Mouse (Mus musculus): ENCODE measurements around the gene Plekhh1. TPM values are rescaled to one million over a fixed set of nuclear protein-coding genes. Genes with fewer than 3 reads are reported as not detected.

Gene Plekhh1
- 0.06 and 0.13 TPM in 2 replicates for polyA plus RNA-seq (2015; fragmentation: Nextera tagmentation; extraction: Ambion mirVana)

GRCm38 (mm10) chr12:79028911-79029861 lies at the start of gene Plekhh1:
Gene Plekhh1, plus strand, starts transcription at chr12:79029163.
- Histone ChIP-seq H3K4me2 (peak within 1 kb of the TSS; percentile 78), H3K9me3 (replicated peaks) (no peaks in the 10 kb centered on the region), H3K36me3 (replicated peaks) (no peaks in the 10 kb centered on the region), H3K27me3 (peaks cover 60% of the 10 kb centered on the region), H3K9ac (peak within 1 kb of the TSS; percentile 35; the same call in 1 of the 2 replicates), H3K4me3 (replicated peaks) (peak within 1 kb of the TSS; percentile 61), H3K4me1 (replicated peaks) (no peaks in the 10 kb centered on the region), H3K27ac (replicated peaks) (no peak within 1 kb of the TSS)
- peak; percentile 34; the same call in 1 of the 2 replicates for ATAC-seq (ENCODE audit: insufficient read depth)
- WGBS (ENCODE audit: insufficient replicate concordance): 2% methylated on average over 80 of the region's 80 CpGs

DNA sequence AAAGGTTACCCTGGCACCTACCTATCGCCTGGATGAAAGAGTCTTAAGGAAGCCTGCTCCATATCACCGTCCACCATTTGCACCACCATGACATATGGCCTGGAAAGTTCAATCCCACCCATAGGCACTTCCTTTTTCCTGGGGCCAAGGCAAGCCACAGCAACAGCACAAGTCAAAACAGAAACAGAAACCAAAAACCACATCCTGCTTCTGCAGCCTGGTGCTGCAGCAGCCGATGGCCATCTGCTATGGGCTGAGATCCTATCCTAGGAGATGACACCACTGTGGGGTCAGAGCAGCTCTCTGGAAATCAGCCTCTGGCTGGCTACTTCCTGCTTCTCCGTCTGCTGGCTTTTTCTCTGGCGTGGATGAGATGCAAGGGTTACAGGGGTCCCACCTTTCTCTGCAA lies 48.3 kb upstream of the Plekhh1 start:
- H3K4me1 ChIP-seq (replicated peaks): peaks cover 20% of the 10 kb centered on the region
- H3K9me3 ChIP-seq (replicated peaks): no peaks in the 10 kb centered on the region
- peak overlapping the region; percentile 38 for H3K4me3 ChIP-seq (replicated peaks)
- 12% methylated on average over 5 of the region's 5 CpGs for WGBS (ENCODE audit: insufficient replicate concordance)
- H3K4me2 ChIP-seq: peak overlapping the region; percentile 34
- H3K36me3 ChIP-seq (replicated peaks): no peaks in the 10 kb centered on the region
- peak overlapping the region; percentile 55 for H3K27ac ChIP-seq (replicated peaks)
- ATAC-seq (ENCODE audit: insufficient read depth): peak; percentile 70
- H3K9ac ChIP-seq: no peak overlapping the region
- no peaks in the 10 kb centered on the region for H3K27me3 ChIP-seq

- peaks cover 20% of the 10 kb centered on the region for H3K4me1 ChIP-seq (replicated peaks)
- ATAC-seq (ENCODE audit: insufficient read depth): no peak
- peak overlapping the region; percentile 55 for H3K27ac ChIP-seq (replicated peaks)
- H3K9ac ChIP-seq: no peak overlapping the region
- H3K36me3 ChIP-seq (replicated peaks): no peaks in the 10 kb centered on the region
- no peaks in the 10 kb centered on the region for H3K9me3 ChIP-seq (replicated peaks)
- peak overlapping the region; percentile 34; the same call in 1 of the 2 replicates for H3K4me2 ChIP-seq
- peak overlapping the region; percentile 38; the same call in 1 of the 2 replicates for H3K4me3 ChIP-seq (replicated peaks)
- WGBS (ENCODE audit: insufficient replicate concordance): 63% methylated on average over 2 of the region's 2 CpGs
- H3K27me3 ChIP-seq: no peaks in the 10 kb centered on the region
Measured at GRCm38 (mm10) chr12:78981131-78981530, 47.8 kb upstream of the Plekhh1 start.

GRCm38 (mm10) chr12:78981938-78982825 lies 46.8 kb upstream of the Plekhh1 start:
- Histone ChIP-seq H3K4me1 (replicated peaks) (peaks cover 20% of the 10 kb centered on the region), H3K36me3 (replicated peaks) (no peaks in the 10 kb centered on the region), H3K27ac (replicated peaks) (no peak overlapping the region), H3K4me3 (replicated peaks) (no peak overlapping the region), H3K27me3 (no peaks in the 10 kb centered on the region), H3K4me2 (no peak overlapping the region), H3K9ac (no peak overlapping the region), H3K9me3 (replicated peaks) (no peaks in the 10 kb centered on the region)
- 59% methylated on average over 9 of the region's 9 CpGs for WGBS (ENCODE audit: insufficient replicate concordance)
- no peak for ATAC-seq (ENCODE audit: insufficient read depth)

GRCm38 (mm10) chr12:78983296-78984034 lies 45.5 kb upstream of the Plekhh1 start:
- H3K27ac ChIP-seq (replicated peaks): no peak overlapping the region

DNA sequence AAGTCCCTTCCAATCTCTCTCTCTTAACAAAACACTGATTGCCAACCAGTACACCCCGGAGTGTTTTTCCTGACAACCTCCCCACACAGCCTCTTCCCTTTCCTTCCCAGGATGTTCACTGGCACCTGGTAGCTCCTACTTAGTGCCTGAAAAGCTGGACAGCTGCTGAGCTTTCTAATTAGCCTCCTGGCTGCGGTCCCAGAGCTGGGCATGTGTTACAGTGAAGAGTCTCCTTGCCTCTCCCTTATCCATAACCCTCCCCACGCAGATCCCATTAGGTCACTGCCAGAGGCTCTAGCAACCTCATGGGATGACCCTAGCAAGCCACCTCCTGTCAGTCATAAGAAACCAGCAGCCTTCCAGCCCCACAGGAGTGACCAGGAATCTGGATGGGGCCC lies 44.9 kb upstream of the Plekhh1 start:
- ATAC-seq (ENCODE audit: insufficient read depth): no peak
- Histone ChIP-seq H3K27ac (replicated peaks) (no peak overlapping the region), H3K27me3 (no peaks in the 10 kb centered on the region), H3K36me3 (replicated peaks) (no peaks in the 10 kb centered on the region), H3K9ac (no peak overlapping the region), H3K4me3 (replicated peaks) (no peak overlapping the region), H3K4me1 (replicated peaks) (peaks cover 20% of the 10 kb centered on the region), H3K9me3 (replicated peaks) (no peaks in the 10 kb centered on the region), H3K4me2 (no peak overlapping the region)
- 64% methylated on average over 3 of the region's 3 CpGs for WGBS (ENCODE audit: insufficient replicate concordance)

More at GRCm38 (mm10) chr12:78983296-78984034, 45.5 kb upstream of the Plekhh1 start:
- ATAC-seq (ENCODE audit: insufficient read depth): no peak
- Histone ChIP-seq H3K4me2 (no peak overlapping the region), H3K9ac (no peak overlapping the region), H3K4me1 (replicated peaks) (peaks cover 20% of the 10 kb centered on the region), H3K4me3 (replicated peaks) (no peak overlapping the region), H3K27me3 (no peaks in the 10 kb centered on the region), H3K9me3 (replicated peaks) (no peaks in the 10 kb centered on the region), H3K36me3 (replicated peaks) (no peaks in the 10 kb centered on the region)
- 29% methylated on average over 9 of the region's 9 CpGs for WGBS (ENCODE audit: insufficient replicate concordance)

DNA sequence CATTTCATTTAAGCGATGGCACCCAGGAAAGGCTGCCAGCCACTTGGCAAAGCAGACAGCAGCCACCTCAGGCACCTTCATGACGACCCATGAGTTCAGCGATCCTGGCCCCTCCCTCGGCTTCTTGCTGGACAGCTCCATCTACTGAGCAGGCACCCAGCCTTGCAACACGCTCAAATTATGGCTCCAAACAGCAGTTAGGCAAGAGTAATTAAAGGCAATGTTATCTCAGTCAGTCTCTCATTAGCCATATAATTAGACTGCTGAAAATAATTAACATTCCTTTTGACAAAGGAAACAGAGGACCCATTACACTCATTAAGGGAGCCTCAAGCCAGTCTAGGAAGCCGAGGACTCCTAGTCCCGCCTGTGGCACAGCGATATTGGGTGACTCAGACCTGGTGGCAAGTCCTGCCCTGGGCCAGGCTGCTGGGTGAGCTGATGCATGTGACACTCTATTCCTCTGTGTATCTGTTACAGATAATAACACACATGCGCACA lies 41.3 kb upstream of the Plekhh1 start:
- 54% methylated on average over 9 of the region's 9 CpGs for WGBS (ENCODE audit: insufficient replicate concordance)

DNA sequence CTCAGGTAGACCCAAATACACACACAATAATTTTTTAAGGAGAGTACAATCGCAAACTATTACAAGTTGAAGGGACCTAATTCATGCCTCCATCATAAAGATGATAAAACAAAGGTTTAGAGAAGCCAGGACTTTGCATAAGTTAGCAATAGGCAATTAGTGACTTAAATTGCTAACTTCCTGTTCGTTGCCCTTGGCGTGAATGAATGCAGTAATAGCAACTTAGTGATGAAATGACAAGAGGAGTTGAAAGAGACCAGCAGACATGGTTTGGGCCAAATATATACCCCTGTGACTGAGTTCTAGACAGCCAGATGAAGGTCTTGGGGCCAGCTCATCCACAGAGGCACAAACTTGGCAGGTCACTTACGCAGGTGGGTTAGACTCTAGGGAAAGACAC lies 32.7 kb upstream of the Plekhh1 start:
- H3K9me3 ChIP-seq (replicated peaks): no peaks in the 10 kb centered on the region
- peaks cover 3% of the 10 kb centered on the region; the same call in 1 of the 2 replicates for H3K27me3 ChIP-seq
- no peaks in the 10 kb centered on the region for H3K4me1 ChIP-seq (replicated peaks)
- ATAC-seq (ENCODE audit: insufficient read depth): no peak
- H3K9ac ChIP-seq: no peak overlapping the region
- no peaks in the 10 kb centered on the region for H3K36me3 ChIP-seq (replicated peaks)
- 71% methylated on average over 4 of the region's 4 CpGs for WGBS (ENCODE audit: insufficient replicate concordance)
- no peak overlapping the region for H3K4me3 ChIP-seq (replicated peaks)
- H3K4me2 ChIP-seq: no peak overlapping the region
- no peak overlapping the region for H3K27ac ChIP-seq (replicated peaks)

More for the DNA sequence above, 41.3 kb upstream of the Plekhh1 start:
- H3K27ac ChIP-seq (replicated peaks): no peak overlapping the region
- H3K4me2 ChIP-seq: no peak overlapping the region
- H3K9ac ChIP-seq: no peak overlapping the region
- peaks cover 11% of the 10 kb centered on the region for H3K4me1 ChIP-seq (replicated peaks)
- no peaks in the 10 kb centered on the region for H3K9me3 ChIP-seq (replicated peaks)
- H3K4me3 ChIP-seq (replicated peaks): no peak overlapping the region
- no peak for ATAC-seq (ENCODE audit: insufficient read depth)
- H3K36me3 ChIP-seq (replicated peaks): no peaks in the 10 kb centered on the region
- no peaks in the 10 kb centered on the region for H3K27me3 ChIP-seq

DNA sequence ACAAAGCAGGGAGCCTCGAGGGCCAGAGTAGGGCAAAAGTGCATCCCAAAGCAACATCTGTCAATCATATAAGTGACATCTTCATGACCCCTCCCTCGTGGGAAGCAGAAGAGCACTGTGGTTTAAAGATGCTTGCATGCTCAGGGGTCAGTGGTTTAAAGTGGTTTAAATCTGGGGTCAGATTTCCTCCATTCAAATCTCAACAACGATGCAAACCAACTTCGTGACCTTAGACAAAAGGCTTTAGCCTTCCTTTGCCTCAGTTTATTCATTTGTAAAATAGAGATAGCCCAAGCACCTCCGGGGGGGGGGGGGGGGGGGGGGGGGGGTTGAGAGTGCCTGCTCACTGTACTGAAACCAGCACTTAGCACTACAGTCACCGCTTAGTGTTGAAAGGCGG lies 32.3 kb upstream of the Plekhh1 start:
- Histone ChIP-seq H3K27me3 (peaks cover 3% of the 10 kb centered on the region; the same call in 1 of the 2 replicates), H3K9me3 (replicated peaks) (no peaks in the 10 kb centered on the region), H3K4me2 (no peak overlapping the region), H3K4me3 (replicated peaks) (no peak overlapping the region), H3K4me1 (replicated peaks) (no peaks in the 10 kb centered on the region), H3K36me3 (replicated peaks) (no peaks in the 10 kb centered on the region), H3K9ac (no peak overlapping the region), H3K27ac (replicated peaks) (no peak overlapping the region)
- ATAC-seq (ENCODE audit: insufficient read depth): no peak
- 48% methylated on average over 6 of the region's 7 CpGs for WGBS (ENCODE audit: insufficient replicate concordance)

GRCm38 (mm10) chr12:79002406-79002805 lies 26.6 kb upstream of the Plekhh1 start:
- peak; percentile 69; the same call in 1 of the 2 replicates for ATAC-seq (ENCODE audit: insufficient read depth)
- peaks cover 33% of the 10 kb centered on the region for H3K27me3 ChIP-seq
- no peak overlapping the region for H3K4me3 ChIP-seq (replicated peaks)
- no peak overlapping the region for H3K4me2 ChIP-seq
- 12% methylated on average over 5 of the region's 5 CpGs for WGBS (ENCODE audit: insufficient replicate concordance)
- H3K36me3 ChIP-seq (replicated peaks): no peaks in the 10 kb centered on the region
- H3K9me3 ChIP-seq (replicated peaks): no peaks in the 10 kb centered on the region
- H3K27ac ChIP-seq (replicated peaks): no peak overlapping the region
- H3K4me1 ChIP-seq (replicated peaks): peaks cover 17% of the 10 kb centered on the region
- no peak overlapping the region for H3K9ac ChIP-seq

Data from liver, embryonic 15.5 days (tissue).